Mouse (Mus musculus) E14TG2a.4 (cell line): ENCODE results near the gene Sap25.

Experiments used
- H3K27me3 ChIP-seq: 2 replicates; pipeline ENCODE4 v1.6.1; 2014; ENCODE audit warnings: low read length, control low read depth; ENCODE audit not compliant: insufficient read depth
- H3K36me3 ChIP-seq: 2 replicates; pipeline ENCODE4 v1.6.1; 2014; ENCODE audit warnings: low read length, control low read depth; ENCODE audit not compliant: insufficient read depth
- H3K4me1 ChIP-seq: replicated peaks from 2 replicates; pipeline ENCODE4 v1.6.1; 2014; ENCODE audit warnings: low read depth, low read length, control low read depth
- H3K4me3 ChIP-seq: replicated peaks from 2 replicates; pipeline ENCODE4 v1.5.1; 2014; ENCODE audit warnings: mild to moderate bottlenecking, low read length
- H3K9me3 ChIP-seq: 2 replicates; pipeline ENCODE4 v1.6.1; 2014; ENCODE audit warnings: low read length, control low read depth
- CTCF ChIP-seq: conservative IDR thresholded peaks from 2 replicates; pipeline ENCODE4 v1.5.1; 2014; ENCODE audit warnings: low read length
- NANOG ChIP-seq: IDR thresholded peaks from 2 replicates; pipeline ENCODE4 v1.6.1; 2014; ENCODE audit warnings: borderline replicate concordance, low read length, mixed read lengths
- POU5F1 ChIP-seq: IDR thresholded peaks from 2 replicates; pipeline ENCODE4 v1.6.1; 2014; ENCODE audit warnings: low read length, borderline replicate concordance

Gene Sap25

GRCm38 (mm10) chr5:137668971-137669370 is 27.8 kb downstream of the Sap25 start:
- Histone ChIP-seq H3K36me3 (peaks cover 42% of the 10 kb centered on the region), H3K4me1 (peaks cover 49% of the 10 kb centered on the region)
- TF ChIP-seq CTCF (no peak), POU5F1 (no peak)

DNA sequence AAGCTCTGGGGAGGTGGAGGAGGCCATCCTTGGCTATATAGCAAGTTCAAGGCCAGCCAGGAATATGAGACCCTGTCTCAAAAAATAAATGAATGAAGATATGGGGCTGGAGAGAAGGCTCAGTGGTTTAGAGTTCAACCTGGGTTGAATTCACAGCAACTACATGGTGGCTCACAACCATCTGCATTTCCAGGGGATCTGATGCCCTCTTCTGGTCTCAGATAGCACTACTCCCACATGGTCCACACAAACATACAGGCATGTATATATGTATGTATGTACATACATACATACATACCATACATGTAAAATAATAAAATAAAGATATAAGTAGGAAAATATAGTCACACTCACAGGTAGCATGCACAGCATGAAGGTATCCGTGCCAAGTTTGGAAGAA is 29.1 kb downstream of the Sap25 start:
- peaks cover 47% of the 10 kb centered on the region for H3K36me3 ChIP-seq
- H3K4me1 ChIP-seq: peaks cover 49% of the 10 kb centered on the region
- no peaks in the 10 kb centered on the region for H3K27me3 ChIP-seq
- H3K4me3 ChIP-seq: no peak overlapping the region
- H3K9me3 ChIP-seq: no peaks in the 10 kb centered on the region
- TF ChIP-seq CTCF: 0 out of 2 replicates have a peak, but pooled peaks have one; percentile 8
- TF ChIP-seq POU5F1: no peak
- no peak for TF ChIP-seq NANOG

More at GRCm38 (mm10) chr5:137668971-137669370, 27.8 kb downstream of the Sap25 start:
- Histone ChIP-seq H3K27me3 (no peaks in the 10 kb centered on the region), H3K4me3 (no peak overlapping the region), H3K9me3 (no peaks in the 10 kb centered on the region)

- Histone ChIP-seq H3K9me3 (no peaks in the 10 kb centered on the region), H3K27me3 (no peaks in the 10 kb centered on the region), H3K36me3 (peaks cover 45% of the 10 kb centered on the region), H3K4me3 (peak overlapping the region; percentile 26), H3K4me1 (peaks cover 51% of the 10 kb centered on the region)
- TF ChIP-seq NANOG: no peak
- no peak for TF ChIP-seq CTCF
- no peak for TF ChIP-seq POU5F1
Measured at GRCm38 (mm10) chr5:137671443-137672240, 30.5 kb downstream of the Sap25 start.

DNA sequence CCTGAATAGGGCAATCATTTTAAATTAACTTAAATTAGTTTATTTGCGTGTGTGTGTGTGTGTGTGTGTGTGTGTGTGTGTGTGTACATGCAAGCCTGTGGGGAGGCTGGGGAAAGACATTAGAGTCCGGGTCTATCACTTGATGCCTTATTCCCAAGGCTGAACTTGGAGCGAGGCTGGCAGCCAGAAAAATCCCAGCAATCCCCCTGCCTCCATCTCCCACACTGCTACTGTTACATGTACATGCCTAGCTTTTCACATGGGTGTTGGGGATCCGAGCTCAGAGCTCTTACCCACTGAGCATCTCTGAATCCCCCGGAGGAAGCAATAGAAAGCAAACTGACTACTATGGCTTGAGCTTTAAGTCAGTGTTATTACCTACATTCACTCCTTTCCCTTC is 31.2 kb downstream of the Sap25 start:
- H3K36me3 ChIP-seq: peaks cover 44% of the 10 kb centered on the region
- no peaks in the 10 kb centered on the region for H3K27me3 ChIP-seq
- peaks cover 51% of the 10 kb centered on the region for H3K4me1 ChIP-seq
- no peaks in the 10 kb centered on the region for H3K9me3 ChIP-seq
- no peak overlapping the region for H3K4me3 ChIP-seq
- TF ChIP-seq NANOG (no peak), POU5F1 (no peak), CTCF (no peak)

GRCm38 (mm10) chr5:137673015-137673414 is 31.9 kb downstream of the Sap25 start:
- TF ChIP-seq NANOG: no peak
- TF ChIP-seq POU5F1: no peak
- TF ChIP-seq CTCF: no peak
- H3K4me3 ChIP-seq: no peak overlapping the region
- H3K27me3 ChIP-seq: no peaks in the 10 kb centered on the region
- peaks cover 46% of the 10 kb centered on the region for H3K4me1 ChIP-seq
- peaks cover 44% of the 10 kb centered on the region for H3K36me3 ChIP-seq
- H3K9me3 ChIP-seq: no peaks in the 10 kb centered on the region

DNA sequence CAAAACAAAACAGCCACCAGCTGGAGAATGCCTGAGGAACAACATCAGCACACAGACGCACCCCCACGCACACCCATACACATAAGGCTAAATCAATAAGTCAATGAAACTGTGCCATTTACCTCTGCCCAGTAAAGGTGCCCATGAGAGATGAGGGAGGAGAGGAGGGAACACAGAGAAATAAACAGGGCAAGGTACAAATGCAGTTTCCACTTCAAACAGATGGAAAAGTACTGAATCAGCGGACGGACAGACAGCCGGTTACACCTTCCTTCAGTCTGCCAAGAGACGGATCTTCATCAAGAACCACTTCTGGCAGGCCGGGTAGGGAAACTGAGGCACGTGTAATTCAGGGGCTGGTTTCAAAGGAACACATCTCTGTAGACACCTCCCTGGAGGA is 33.7 kb downstream of the Sap25 start:
- no peak overlapping the region for H3K4me3 ChIP-seq
- H3K4me1 ChIP-seq: peaks cover 46% of the 10 kb centered on the region
- H3K9me3 ChIP-seq: no peaks in the 10 kb centered on the region
- TF ChIP-seq CTCF (no peak), POU5F1 (no peak), NANOG (no peak)
- no peaks in the 10 kb centered on the region for H3K27me3 ChIP-seq
- H3K36me3 ChIP-seq: peaks cover 51% of the 10 kb centered on the region

GRCm38 (mm10) chr5:137677859-137678258 is 36.7 kb downstream of the Sap25 start:
- Histone ChIP-seq H3K27me3 (no peaks in the 10 kb centered on the region), H3K4me1 (peaks cover 37% of the 10 kb centered on the region), H3K9me3 (no peaks in the 10 kb centered on the region), H3K4me3 (no peak overlapping the region), H3K36me3 (peaks cover 61% of the 10 kb centered on the region)
- TF ChIP-seq POU5F1: no peak
- no peak for TF ChIP-seq NANOG

GRCm38 (mm10) chr5:137678736-137679135 is 37.6 kb downstream of the Sap25 start:
- Histone ChIP-seq H3K27me3 (peaks cover 9% of the 10 kb centered on the region; the same call in 1 of the 2 replicates), H3K4me1 (peaks cover 41% of the 10 kb centered on the region), H3K36me3 (peaks cover 60% of the 10 kb centered on the region), H3K4me3 (no peak overlapping the region), H3K9me3 (no peaks in the 10 kb centered on the region)
- TF ChIP-seq POU5F1: no peak
- TF ChIP-seq CTCF: no peak
- TF ChIP-seq NANOG: no peak

- H3K36me3 ChIP-seq: peaks cover 50% of the 10 kb centered on the region
- TF ChIP-seq CTCF: no peak
- TF ChIP-seq POU5F1: no peak
- no peak for TF ChIP-seq NANOG
- no peaks in the 10 kb centered on the region for H3K9me3 ChIP-seq
- H3K27me3 ChIP-seq: peaks cover 9% of the 10 kb centered on the region; the same call in 1 of the 2 replicates
- peaks cover 41% of the 10 kb centered on the region for H3K4me1 ChIP-seq
- no peak overlapping the region for H3K4me3 ChIP-seq
Measured at GRCm38 (mm10) chr5:137679726-137680125, 38.6 kb downstream of the Sap25 start.
